Mouse (Mus musculus) stomach, embryonic 14.5 days (tissue): ENCODE results near the gene Irgq. TPM values are rescaled to one million over a fixed set of nuclear protein-coding genes. Genes with fewer than 3 reads are reported as not detected.
"Not testable (repeated sequence)": the region's sequence is repeated elsewhere in the genome, so short reads cannot be mapped to it uniquely, and the experiment has no call there.

Experiments
- ATAC-seq: fragments of 200-750 bp; cut with Nextera tagmentation; 2 replicates; pipeline ENCODE4 v1.8.0; 2017; ENCODE audit warnings: low read depth, moderate TSS enrichment; ENCODE audit not compliant: insufficient number of reproducible peaks, insufficient read depth, low FRiP score
- H3K27ac ChIP-seq: fragments of 300-500 bp; sonication (generic); 2 replicates; pipeline ENCODE4 v1.5.1; 2014; ENCODE audit warnings: mild to moderate bottlenecking, low read length, moderate library complexity, mixed read lengths
- H3K27me3 ChIP-seq: fragments of 300-500 bp; sonication (generic); 2 replicates; pipeline ENCODE4 v1.6.1; 2014; ENCODE audit warnings: low read length, control low read depth, mixed read lengths; ENCODE audit not compliant: control insufficient read depth, insufficient read depth
- H3K36me3 ChIP-seq: fragments of 300-500 bp; sonication (generic); 2 replicates; pipeline ENCODE4 v1.6.1; 2014; ENCODE audit warnings: mild to moderate bottlenecking, control low read depth, low read length, moderate library complexity, mixed read lengths; ENCODE audit not compliant: control insufficient read depth, insufficient read depth
- H3K4me1 ChIP-seq: fragments of 300-500 bp; sonication (generic); 2 replicates; pipeline ENCODE4 v1.6.1; 2014; ENCODE audit warnings: low read length, control low read depth, mixed read lengths; ENCODE audit not compliant: control insufficient read depth, insufficient read depth
- H3K4me2 ChIP-seq: fragments of 300-500 bp; sonication (generic); replicated peaks from 2 replicates; pipeline ENCODE4 v1.6.1; 2014; ENCODE audit warnings: low read depth, low read length, control low read depth
- H3K4me3 ChIP-seq: fragments of 300-500 bp; sonication (generic); 2 replicates; pipeline ENCODE4 v1.5.1; 2014; ENCODE audit warnings: low read depth, low read length, control low read depth
- H3K9ac ChIP-seq: fragments of 300-500 bp; sonication (generic); replicated peaks from 2 replicates; pipeline ENCODE4 v1.6.1; 2014; ENCODE audit warnings: low read depth, mild to moderate bottlenecking, control low read depth, low read length, moderate library complexity, mixed read lengths
- H3K9me3 ChIP-seq: fragments of 300-500 bp; sonication (generic); 2 replicates; pipeline ENCODE4 v1.6.1; 2016; ENCODE audit warnings: low read depth, low read length, control low read depth; ENCODE audit not compliant: control insufficient read depth
- WGBS: fragments of 180-500 bp; shearing (Covaris S2); extraction: QIAGEN DNeasy Blood & Tissue Kit; methylation state at CpG from one replicate; pipeline ENCODE4 v1.1.7; 2014; 5-methylcytosine and 5-hydroxymethylcytosine counted together
- polyA plus RNA-seq: library from polyadenylated mRNA; unstranded; fragments of >200 nt; fragmentation: Nextera tagmentation; extraction: Ambion mirVana; gene quantifications from 2 replicates; pipeline ENCODE4 v1.2.1, GENCODE M21; 2014

Irgq gene
- polyA plus RNA-seq, 1 experiment from 2014 or later: 8.9 TPM

DNA sequence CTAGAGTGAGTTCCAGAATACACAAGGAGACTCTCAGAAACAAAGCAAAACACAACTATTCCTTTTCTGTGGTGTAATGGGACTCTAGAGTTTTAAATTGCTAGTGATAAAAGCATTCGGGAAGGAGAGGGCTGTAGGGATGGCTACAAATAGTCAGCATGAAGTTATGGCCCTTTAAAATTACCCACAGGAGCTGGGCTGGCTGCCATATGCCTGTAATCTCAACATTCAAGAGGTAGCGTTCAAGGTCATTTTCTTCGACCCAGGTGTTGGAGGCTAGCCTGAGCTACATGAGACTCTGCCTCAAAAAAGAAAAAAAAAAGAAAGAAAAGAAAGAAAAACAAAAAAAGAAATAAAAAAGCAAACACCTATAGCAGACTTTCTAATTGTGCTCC, 24.4 kb upstream of the Irgq start:
- WGBS: 10% methylated on average over 3 of the region's 3 CpGs
- H3K9ac ChIP-seq: 0 out of 2 replicates have a peak overlapping the region, but pooled peaks have one; percentile 94
- peak overlapping the region; percentile 59 for H3K4me2 ChIP-seq

GRCm38 (mm10) chr7:24506476-24506837, 24.0 kb upstream of the Irgq start:
- ATAC-seq: no peak
- peak overlapping the region; percentile 98; the same call in 1 of the 2 replicates for H3K27ac ChIP-seq
- peak overlapping the region; percentile 79 for H3K4me3 ChIP-seq
- under 1% methylated on average over 12 of the region's 12 CpGs for WGBS
- peak overlapping the region; percentile 94 for H3K9ac ChIP-seq
- no peaks in the 10 kb centered on the region for H3K9me3 ChIP-seq
- H3K4me1 ChIP-seq: peaks cover 22% of the 10 kb centered on the region; the same call in 1 of the 2 replicates
- H3K4me2 ChIP-seq: peak overlapping the region; percentile 59
- no peaks in the 10 kb centered on the region for H3K36me3 ChIP-seq
- no peaks in the 10 kb centered on the region for H3K27me3 ChIP-seq

More for the DNA sequence above, 24.4 kb upstream of the Irgq start:
- ATAC-seq: no peak
- peak overlapping the region; percentile 98; the same call in 1 of the 2 replicates for H3K27ac ChIP-seq
- no peaks in the 10 kb centered on the region for H3K36me3 ChIP-seq
- peaks cover 22% of the 10 kb centered on the region; the same call in 1 of the 2 replicates for H3K4me1 ChIP-seq
- H3K27me3 ChIP-seq: no peaks in the 10 kb centered on the region
- peak overlapping the region; percentile 79 for H3K4me3 ChIP-seq
- no peaks in the 10 kb centered on the region for H3K9me3 ChIP-seq

DNA sequence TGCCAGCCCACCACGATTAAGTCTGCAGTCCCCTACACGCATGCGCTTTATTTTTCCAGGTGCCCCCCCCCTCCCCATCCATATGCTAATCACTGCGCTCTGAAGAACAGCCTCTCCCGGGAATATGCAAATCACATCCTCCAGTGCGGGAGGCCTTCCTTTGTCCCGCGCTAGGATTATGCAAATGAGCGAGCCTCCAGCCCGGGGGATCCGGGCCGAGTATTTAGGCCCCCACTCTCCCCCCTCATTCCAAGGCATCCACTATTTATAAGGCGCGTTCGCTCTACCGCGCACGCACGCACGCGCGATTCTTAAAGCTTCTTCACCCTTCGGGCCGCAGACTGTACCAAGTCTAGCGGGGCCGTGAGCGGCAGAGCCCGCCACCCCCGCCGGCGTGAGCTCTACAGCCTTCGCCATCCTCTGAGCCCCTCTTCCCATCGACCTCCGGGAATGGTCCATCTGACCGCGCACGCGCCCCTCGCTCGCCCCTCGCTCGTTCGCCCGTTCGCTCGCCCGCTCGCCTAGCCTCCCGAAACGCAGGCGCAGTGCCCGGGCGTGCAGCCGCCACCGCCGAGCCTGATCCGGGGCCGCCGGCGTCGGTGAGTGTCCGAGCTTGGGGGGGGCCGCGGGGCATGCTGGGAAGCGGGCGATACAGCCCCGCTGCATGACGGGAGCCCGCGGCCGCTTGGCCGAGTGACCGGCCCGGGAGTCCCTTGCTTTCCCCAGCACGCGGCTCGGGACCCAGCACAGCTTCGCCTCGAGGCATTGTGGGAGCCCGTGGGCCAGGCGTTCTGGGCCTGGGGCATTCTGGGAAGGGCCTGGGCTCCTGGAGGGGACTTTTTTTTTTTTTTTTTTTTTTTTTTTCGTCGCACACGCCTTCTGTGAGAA, 23.4 kb upstream of the Irgq start, which contains the start of gene Zfp428:
Zfp428 (plus strand) TSS at position 169 of the 888 bp plus-strand sequence.
- Histone ChIP-seq H3K36me3 (no peaks in the 10 kb centered on the region), H3K9me3 (no peaks in the 10 kb centered on the region), H3K27ac (peak within 1 kb of the TSS; percentile 98), H3K4me3 (peak within 1 kb of the TSS; percentile 79), H3K4me2 (peak within 1 kb of the TSS; percentile 59), H3K4me1 (peaks cover 22% of the 10 kb centered on the region; the same call in 1 of the 2 replicates), H3K27me3 (no peaks in the 10 kb centered on the region), H3K9ac (peak within 1 kb of the TSS; percentile 94)
- WGBS: under 1% methylated on average over 83 of the region's 84 CpGs
- peak; percentile 86 for ATAC-seq

- H3K4me1 ChIP-seq: peaks cover 22% of the 10 kb centered on the region; the same call in 1 of the 2 replicates
- H3K4me2 ChIP-seq: peak overlapping the region; percentile 59
- WGBS: 1% methylated on average over 20 of the region's 20 CpGs
- H3K27ac ChIP-seq: peak overlapping the region; percentile 98
- H3K27me3 ChIP-seq: no peaks in the 10 kb centered on the region
- ATAC-seq: peak; percentile 19; the same call in 1 of the 2 replicates
- H3K9ac ChIP-seq: peak overlapping the region; percentile 94
- H3K36me3 ChIP-seq: no peaks in the 10 kb centered on the region
- H3K9me3 ChIP-seq: no peaks in the 10 kb centered on the region
- peak overlapping the region; percentile 79 for H3K4me3 ChIP-seq
Observed at GRCm38 (mm10) chr7:24507726-24508114, 22.8 kb upstream of the Irgq start.

DNA sequence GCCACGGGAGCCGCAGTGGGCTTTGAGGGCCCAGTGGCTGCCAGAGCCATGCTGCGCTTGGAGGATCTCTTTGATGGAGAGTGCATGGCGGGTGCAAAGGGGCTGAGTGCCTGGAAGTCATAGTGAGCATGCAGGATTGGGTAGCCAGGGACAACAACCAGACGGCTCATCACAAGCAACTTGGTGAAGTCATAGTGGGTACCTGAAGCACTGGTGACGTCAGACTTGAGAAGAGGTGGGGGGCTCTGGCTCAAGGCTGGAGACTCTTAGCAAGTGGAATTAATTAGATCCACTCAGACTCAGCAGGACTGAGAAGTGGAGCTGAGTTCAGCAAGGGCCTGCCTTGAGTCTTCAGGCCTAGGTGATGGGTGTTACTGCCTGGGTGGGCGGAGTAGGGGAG, 18.1 kb upstream of the Irgq start, which contains the start of gene AC161166.1:
AC161166.1 (minus strand) TSS at position 101 of the 400 bp plus-strand sequence.
- ATAC-seq: no peak
- no peaks in the 10 kb centered on the region for H3K9me3 ChIP-seq
- no peaks in the 10 kb centered on the region for H3K27me3 ChIP-seq
- 88% methylated on average over 7 of the region's 7 CpGs for WGBS
- no peak within 1 kb of the TSS for H3K4me2 ChIP-seq
- no peak within 1 kb of the TSS for H3K4me3 ChIP-seq
- peaks cover 7% of the 10 kb centered on the region; the same call in 1 of the 2 replicates for H3K4me1 ChIP-seq
- H3K27ac ChIP-seq: no peak within 1 kb of the TSS
- no peak within 1 kb of the TSS for H3K9ac ChIP-seq
- no peaks in the 10 kb centered on the region for H3K36me3 ChIP-seq

- H3K27ac ChIP-seq, H3K4me1 ChIP-seq, H3K4me2 ChIP-seq, H3K9ac ChIP-seq, H3K9me3 ChIP-seq, H3K27me3 ChIP-seq, H3K4me3 ChIP-seq, ATAC-seq, H3K36me3 ChIP-seq: not testable (repeated sequence)
- WGBS: 73% methylated on average over 8 of the region's 8 CpGs
Observed at GRCm38 (mm10) chr7:24516319-24516718, 14.2 kb upstream of the Irgq start.

- Histone ChIP-seq H3K4me3 (no peak overlapping the region), H3K36me3 (no peaks in the 10 kb centered on the region), H3K4me2 (no peak overlapping the region), H3K27me3 (no peaks in the 10 kb centered on the region), H3K4me1 (no peaks in the 10 kb centered on the region), H3K9me3 (no peaks in the 10 kb centered on the region), H3K9ac (no peak overlapping the region), H3K27ac (no peak overlapping the region)
- WGBS: 56% methylated on average over 5 of the region's 5 CpGs
- no peak for ATAC-seq
Observed at GRCm38 (mm10) chr7:24517077-24517476, 13.4 kb upstream of the Irgq start.

DNA sequence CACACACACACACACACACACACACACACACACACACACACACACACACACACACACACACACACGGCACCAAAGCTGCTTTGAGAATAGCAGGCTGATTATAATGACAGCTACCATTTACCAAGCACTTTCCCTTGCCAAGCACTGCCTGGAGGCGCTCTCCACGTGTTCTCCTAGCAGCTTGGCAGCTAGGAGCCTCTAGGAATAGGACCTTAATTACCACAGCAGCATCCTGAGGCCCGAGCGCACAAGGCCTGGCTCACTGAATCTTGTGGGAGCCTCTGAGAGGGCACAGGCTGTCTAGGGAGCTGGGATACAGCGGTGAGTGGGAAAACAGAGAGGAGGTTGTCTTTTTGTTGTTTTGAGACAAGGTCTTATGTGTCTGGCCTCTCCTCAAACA, 12.8 kb upstream of the Irgq start:
- H3K27ac ChIP-seq: no peak overlapping the region
- H3K4me2 ChIP-seq: no peak overlapping the region
- H3K4me1 ChIP-seq: no peaks in the 10 kb centered on the region
- no peak overlapping the region for H3K9ac ChIP-seq
- H3K9me3 ChIP-seq: no peaks in the 10 kb centered on the region
- WGBS: 60% methylated on average over 6 of the region's 6 CpGs
- no peaks in the 10 kb centered on the region for H3K27me3 ChIP-seq
- H3K36me3 ChIP-seq: no peaks in the 10 kb centered on the region
- ATAC-seq: no peak
- no peak overlapping the region for H3K4me3 ChIP-seq
